Mouse (Mus musculus) cerebellum, postnatal 25 days (tissue): ENCODE data around the gene B3gnt8.
"Not testable (repeated sequence)": the region's sequence is repeated elsewhere in the genome, so short reads cannot be mapped to it uniquely, and the experiment has no call there.

ENCODE experiments used
- DNase-seq, 2 experiments: peaks; one replicate each; pipeline ENCODE4 v3.0.0; 2021; ENCODE audit warnings: mixed read lengths in 2 of 2

B3gnt8 gene

GRCm38 (mm10) chr7:25626509-25627430 lies at the start of gene B3gnt8:
B3gnt8 (plus strand) TSS chr7:25626654.
- peak; percentile 68 to 72 for DNase-seq

GRCm38 (mm10) chr7:25576793-25577437 lies 49.5 kb upstream of the B3gnt8 start:
- DNase-seq = not testable (repeated sequence)

DNA sequence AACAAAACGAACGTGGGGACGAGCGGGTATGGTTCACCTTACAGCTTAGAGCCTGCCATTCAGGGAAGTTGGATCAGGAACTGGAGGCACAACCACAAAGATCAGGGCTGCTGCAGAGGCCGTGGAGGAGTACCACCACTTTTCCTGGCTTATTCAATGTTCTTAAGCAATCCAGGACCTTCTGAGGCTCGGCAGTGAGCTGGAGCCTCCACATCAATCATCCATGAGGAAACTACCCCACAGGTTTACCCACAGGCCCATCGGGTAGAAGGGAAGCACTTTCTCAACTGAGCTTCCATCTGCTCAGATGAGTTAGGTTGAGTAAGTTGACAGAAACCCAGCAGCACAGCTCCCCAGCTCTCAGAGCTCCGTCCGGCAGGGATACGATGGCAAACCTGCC lies 47.0 kb upstream of the B3gnt8 start:
- no peak for DNase-seq

DNA sequence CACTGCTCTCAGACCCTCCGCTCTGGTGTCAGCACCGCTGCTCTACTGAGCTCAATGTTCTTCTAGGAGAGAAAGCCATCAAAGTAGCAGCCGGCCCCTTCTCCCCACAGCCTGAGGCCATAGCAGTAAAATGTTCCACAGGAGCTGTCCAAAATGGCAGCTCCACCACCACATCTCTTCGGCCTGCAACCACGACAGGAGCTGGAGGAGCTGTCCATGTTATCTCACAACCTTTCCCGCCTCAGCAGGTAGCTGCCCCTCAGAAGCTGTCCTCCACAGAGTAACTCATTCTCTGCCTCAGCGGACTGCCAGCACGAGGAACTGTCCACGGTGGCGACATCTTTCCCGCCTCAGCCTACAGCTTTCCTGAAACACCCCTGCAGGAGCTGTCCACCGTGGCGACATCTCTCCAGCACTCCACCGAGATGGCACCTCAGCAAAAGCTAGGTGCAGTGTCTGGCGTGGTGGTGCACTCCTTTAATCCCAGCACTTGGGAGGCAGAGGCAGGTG lies 44.1 kb upstream of the B3gnt8 start:
- DNase-seq = no peak

DNA sequence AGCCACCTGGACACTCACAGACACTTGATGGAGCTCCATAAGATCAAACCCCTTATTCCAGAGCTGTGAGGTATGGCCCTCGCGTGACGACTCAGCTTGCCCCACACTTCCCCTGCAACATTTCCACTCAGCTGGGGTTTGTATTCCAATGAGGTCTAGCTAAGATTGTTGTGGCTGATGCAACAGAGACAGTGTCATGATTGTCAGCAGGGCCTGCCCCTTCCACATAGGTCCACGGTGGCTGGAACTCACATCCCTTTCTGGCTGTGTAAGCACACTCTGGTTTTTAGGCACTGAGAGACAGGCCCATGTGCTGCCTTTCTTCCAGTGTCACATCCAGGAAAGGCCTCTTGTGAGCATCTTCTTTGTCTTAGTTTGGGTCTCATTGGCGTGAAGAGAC lies 41.8 kb upstream of the B3gnt8 start:
- DNase-seq = no peak

- DNase-seq = no peak
Observed at GRCm38 (mm10) chr7:25585351-25586204, 40.9 kb upstream of the B3gnt8 start.

DNA sequence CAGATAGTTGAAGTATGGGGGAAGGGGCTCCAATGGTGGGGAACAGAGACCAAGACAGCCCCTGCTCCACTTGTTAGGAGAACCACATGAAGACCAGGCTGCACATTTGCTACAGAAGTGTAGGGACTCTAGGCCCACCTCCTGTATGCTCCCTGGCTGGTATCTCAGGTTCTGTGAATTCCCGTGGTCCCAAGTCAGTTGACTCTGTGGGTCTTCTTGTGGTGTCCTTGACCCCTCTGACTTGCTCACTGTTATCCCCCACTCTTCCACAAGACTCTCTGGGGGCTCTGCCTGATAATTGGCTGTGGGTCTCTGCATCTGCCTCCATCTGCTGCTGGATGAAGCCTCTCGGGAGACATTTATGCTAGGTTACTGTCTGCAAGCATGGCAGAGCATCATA lies 35.2 kb upstream of the B3gnt8 start:
- no peak for DNase-seq

- DNase-seq = no peak
Observed at GRCm38 (mm10) chr7:25593859-25594258, 32.6 kb upstream of the B3gnt8 start.

GRCm38 (mm10) chr7:25599663-25600062 lies 26.8 kb upstream of the B3gnt8 start:
- peak; percentile 73 to 84 for DNase-seq

DNA sequence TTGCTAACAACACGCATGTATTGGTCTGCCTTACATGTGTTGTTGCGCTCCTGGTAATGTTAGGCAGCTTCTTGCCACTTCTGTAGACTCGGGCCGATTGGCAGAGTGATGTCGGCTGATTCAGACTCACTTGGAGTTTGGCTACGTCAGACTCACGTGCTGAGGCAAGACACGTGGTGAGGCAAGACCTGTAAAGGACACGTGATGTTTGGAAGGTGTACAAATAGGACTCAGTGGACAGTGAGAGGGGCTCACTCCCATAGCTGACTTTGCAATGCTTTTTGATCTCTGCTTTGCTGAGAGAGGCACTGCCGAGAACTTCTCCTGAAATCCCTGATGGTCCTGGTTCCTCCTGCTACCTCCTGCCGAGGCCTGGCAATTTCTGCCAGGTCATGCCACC lies 25.8 kb upstream of the B3gnt8 start:
- DNase-seq = no peak

- DNase-seq = no peak
Observed at GRCm38 (mm10) chr7:25601346-25601745, 25.1 kb upstream of the B3gnt8 start.

GRCm38 (mm10) chr7:25606625-25607063 lies 19.8 kb upstream of the B3gnt8 start:
- DNase-seq = no peak

GRCm38 (mm10) chr7:25607196-25607595 lies 19.3 kb upstream of the B3gnt8 start:
- DNase-seq = no peak

DNA sequence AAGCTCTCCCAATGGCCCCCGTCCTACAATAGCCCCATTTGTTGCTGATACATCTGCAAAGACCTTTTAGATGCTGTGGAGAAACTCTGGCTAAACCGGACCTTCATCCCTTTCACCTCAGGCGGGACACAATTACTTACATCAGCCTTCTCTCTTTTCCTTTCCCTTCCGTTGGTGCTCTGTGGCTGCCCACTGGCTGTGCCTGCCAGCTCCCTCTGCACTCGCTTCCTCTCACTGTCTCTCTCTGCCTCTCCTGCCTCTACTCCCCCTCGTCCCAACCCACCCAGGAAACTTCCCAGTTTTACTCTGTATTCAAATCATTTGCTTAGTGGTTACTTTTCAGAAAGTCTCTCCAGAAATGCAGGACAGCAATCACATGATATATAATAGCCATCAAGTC lies 16.4 kb upstream of the B3gnt8 start:
- no peak for DNase-seq

- DNase-seq = no peak
Observed at GRCm38 (mm10) chr7:25611501-25611900, 15.0 kb upstream of the B3gnt8 start.

DNA sequence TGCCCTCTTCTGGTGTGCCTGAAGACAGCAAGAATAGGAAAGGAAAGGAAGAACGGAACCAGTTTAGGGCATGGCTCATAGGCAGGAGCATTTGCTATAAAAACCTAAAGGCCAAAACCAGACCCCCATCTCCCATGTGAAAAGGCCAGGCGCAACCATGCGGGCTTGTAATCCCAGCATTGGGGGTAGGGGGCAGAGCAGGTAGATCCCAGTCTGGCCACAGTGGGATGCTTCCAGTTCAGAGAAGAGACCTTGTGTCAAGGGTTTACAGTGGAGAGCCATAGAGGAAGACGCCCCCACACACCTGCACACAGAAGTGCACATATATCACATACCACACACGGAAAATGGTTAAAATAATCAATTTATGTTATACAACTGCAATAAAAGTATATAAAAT lies 12.4 kb upstream of the B3gnt8 start:
- DNase-seq = no peak

- DNase-seq = no peak
Observed at GRCm38 (mm10) chr7:25614831-25615705, 11.4 kb upstream of the B3gnt8 start.

- DNase-seq = no peak
Observed at GRCm38 (mm10) chr7:25615706-25616011, 10.8 kb upstream of the B3gnt8 start, which contains the start of gene Erich4. Erich4 (minus strand) TSS chr7:25615892.

- no peak for DNase-seq
Observed at GRCm38 (mm10) chr7:25617376-25618160, 8.9 kb upstream of the B3gnt8 start.

GRCm38 (mm10) chr7:25618865-25619721 lies 7.4 kb upstream of the B3gnt8 start, which contains the start of gene Dmac2:
Dmac2 (plus strand) TSS chr7:25619414.
- peak; percentile 93 to 97 for DNase-seq
